Mouse (Mus musculus) neural tube, embryonic 15.5 days (tissue): ENCODE results near the gene Usp8. TPM values are rescaled to one million over a fixed set of nuclear protein-coding genes. Genes with fewer than 3 reads are reported as not detected.

Source experiments
- ATAC-seq: fragments of 200-750 bp; cut with Nextera tagmentation; 2 replicates; pipeline ENCODE4 v1.8.0; 2017; ENCODE audit warnings: mild to moderate bottlenecking, moderate TSS enrichment, moderate library complexity; ENCODE audit not compliant: low FRiP score
- H3K27ac ChIP-seq: fragments of 300-500 bp; sonication (generic); replicated peaks from 2 replicates; pipeline ENCODE4 v1.5.1; 2015; ENCODE audit warnings: mild to moderate bottlenecking, inconsistent platforms
- H3K27me3 ChIP-seq: fragments of 300-500 bp; sonication (generic); replicated peaks from 2 replicates; pipeline ENCODE4 v1.6.1; 2015; ENCODE audit warnings: inconsistent platforms
- H3K36me3 ChIP-seq: fragments of 300-500 bp; sonication (generic); 2 replicates; pipeline ENCODE4 v1.6.1; 2015; ENCODE audit warnings: inconsistent platforms
- H3K4me1 ChIP-seq: fragments of 300-500 bp; sonication (generic); 2 replicates; pipeline ENCODE4 v1.6.1; 2015; ENCODE audit warnings: inconsistent platforms
- H3K4me2 ChIP-seq: fragments of 300-500 bp; sonication (generic); 2 replicates; pipeline ENCODE4 v1.6.1; 2015; ENCODE audit warnings: inconsistent platforms, mild to moderate bottlenecking, moderate library complexity
- H3K4me3 ChIP-seq: fragments of 300-500 bp; sonication (generic); replicated peaks from 2 replicates; pipeline ENCODE4 v1.5.1; 2015; ENCODE audit warnings: mild to moderate bottlenecking, inconsistent platforms
- H3K9ac ChIP-seq: fragments of 300-500 bp; sonication (generic); replicated peaks from 2 replicates; pipeline ENCODE4 v1.6.1; 2015; ENCODE audit warnings: mild to moderate bottlenecking, inconsistent platforms
- H3K9me3 ChIP-seq: fragments of 300-500 bp; sonication (generic); replicated peaks from 2 replicates; pipeline ENCODE4 v1.6.1; 2016; ENCODE audit warnings: inconsistent platforms
- WGBS: fragments of 180-500 bp; shearing (Covaris S2); methylation state at CpG from one replicate; pipeline ENCODE4 v1.1.7; 2015; ENCODE audit warnings: mixed read lengths; 5-methylcytosine and 5-hydroxymethylcytosine counted together
- polyA plus RNA-seq: library from polyadenylated mRNA; unstranded; fragments of >200 nt; fragmentation: Nextera tagmentation; extraction: Ambion mirVana; gene quantifications from 2 replicates; pipeline ENCODE4 v1.2.1, GENCODE M21; 2015

Usp8 gene
- polyA plus RNA-seq, 1 experiment from 2014 or later: 30.1 TPM

- Histone ChIP-seq H3K27ac (no peak overlapping the region), H3K4me2 (no peak overlapping the region), H3K4me1 (no peaks in the 10 kb centered on the region), H3K9me3 (no peaks in the 10 kb centered on the region), H3K4me3 (no peak overlapping the region), H3K27me3 (no peaks in the 10 kb centered on the region), H3K36me3 (no peaks in the 10 kb centered on the region), H3K9ac (no peak overlapping the region)
- ATAC-seq: no peak
- 79% methylated on average over 3 of the region's 3 CpGs for WGBS
Observed at GRCm38 (mm10) chr2:126782433-126782832, 75.3 kb downstream of the Usp8 start.

- Histone ChIP-seq H3K9ac (no peak within 1 kb of the TSS), H3K36me3 (no peaks in the 10 kb centered on the region), H3K27me3 (no peaks in the 10 kb centered on the region), H3K9me3 (no peaks in the 10 kb centered on the region), H3K4me3 (no peak within 1 kb of the TSS), H3K4me1 (no peaks in the 10 kb centered on the region), H3K27ac (no peak within 1 kb of the TSS), H3K4me2 (no peak within 1 kb of the TSS)
- WGBS: 69% methylated on average over 4 of the region's 4 CpGs
- no peak for ATAC-seq
Observed at GRCm38 (mm10) chr2:126783370-126783769, 76.2 kb downstream of the Usp8 start, which contains the start of gene Usp50. TSS of gene Usp50 (minus strand) at chr2:126783470.

- Histone ChIP-seq H3K27me3 (no peaks in the 10 kb centered on the region), H3K4me1 (no peaks in the 10 kb centered on the region), H3K4me2 (no peak overlapping the region), H3K9me3 (no peaks in the 10 kb centered on the region), H3K27ac (no peak overlapping the region), H3K9ac (no peak overlapping the region), H3K36me3 (peaks cover 20% of the 10 kb centered on the region), H3K4me3 (no peak overlapping the region)
- WGBS: 59% methylated on average over 9 of the region's 9 CpGs
- ATAC-seq: no peak
Observed at GRCm38 (mm10) chr2:126787721-126788342, 80.7 kb downstream of the Usp8 start.

- Histone ChIP-seq H3K4me3 (no peak overlapping the region), H3K9me3 (no peaks in the 10 kb centered on the region), H3K27ac (no peak overlapping the region), H3K36me3 (peaks cover 43% of the 10 kb centered on the region), H3K4me2 (no peak overlapping the region), H3K4me1 (no peaks in the 10 kb centered on the region), H3K27me3 (no peaks in the 10 kb centered on the region), H3K9ac (no peak overlapping the region)
- ATAC-seq: no peak
- WGBS: 84% methylated on average over 5 of the region's 5 CpGs
Observed at GRCm38 (mm10) chr2:126792611-126793010, 85.5 kb downstream of the Usp8 start.

- H3K4me2 ChIP-seq: no peak overlapping the region
- ATAC-seq: no peak
- H3K27ac ChIP-seq: no peak overlapping the region
- H3K9me3 ChIP-seq: no peaks in the 10 kb centered on the region
- no peak overlapping the region for H3K4me3 ChIP-seq
- H3K36me3 ChIP-seq: peaks cover 58% of the 10 kb centered on the region
- WGBS: 90% methylated on average over 3 of the region's 3 CpGs
- H3K27me3 ChIP-seq: no peaks in the 10 kb centered on the region
- H3K4me1 ChIP-seq: no peaks in the 10 kb centered on the region
- H3K9ac ChIP-seq: no peak overlapping the region
Observed at GRCm38 (mm10) chr2:126795708-126796107, 88.6 kb downstream of the Usp8 start.

GRCm38 (mm10) chr2:126798455-126798854, 91.3 kb downstream of the Usp8 start:
- Histone ChIP-seq H3K4me2 (no peak overlapping the region), H3K4me3 (no peak overlapping the region), H3K27me3 (no peaks in the 10 kb centered on the region), H3K4me1 (no peaks in the 10 kb centered on the region), H3K9me3 (no peaks in the 10 kb centered on the region), H3K9ac (no peak overlapping the region), H3K27ac (no peak overlapping the region), H3K36me3 (peaks cover 52% of the 10 kb centered on the region)
- ATAC-seq: no peak
- WGBS: 85% methylated on average over 5 of the region's 5 CpGs

GRCm38 (mm10) chr2:126801980-126802379, 94.9 kb downstream of the Usp8 start:
- H3K4me3 ChIP-seq: no peak overlapping the region
- no peak for ATAC-seq
- no peak overlapping the region for H3K27ac ChIP-seq
- peaks cover 55% of the 10 kb centered on the region for H3K36me3 ChIP-seq
- H3K27me3 ChIP-seq: no peaks in the 10 kb centered on the region
- no peaks in the 10 kb centered on the region for H3K4me1 ChIP-seq
- no peak overlapping the region for H3K4me2 ChIP-seq
- no peak overlapping the region for H3K9ac ChIP-seq
- WGBS: 95% methylated on average over 3 of the region's 3 CpGs
- H3K9me3 ChIP-seq: no peaks in the 10 kb centered on the region

Other genes with a start within 250 kb of the Usp8 start
- 0.08 and 3.3 TPM in 2 replicates for gene Atp8b4, start 206.7 kb upstream of the Usp8 start, polyA plus RNA-seq
- 10.7 and 11.3 TPM in 2 replicates for gene Slc27a2, start 154.9 kb upstream of the Usp8 start, polyA plus RNA-seq
- gene Hdc, start 88.0 kb upstream of the Usp8 start, polyA plus RNA-seq: 1.3 and 2.1 TPM in 2 replicates
- 36.0 and 37.1 TPM in 2 replicates for gene Gabpb1, start 31.0 kb upstream of the Usp8 start, polyA plus RNA-seq
- gene Usp50, start 76.1 kb downstream of the Usp8 start, polyA plus RNA-seq: 2.1 and 2.6 TPM in 2 replicates
- 28.5 and 38.1 TPM in 2 replicates for gene Trpm7, start 168.9 kb downstream of the Usp8 start, polyA plus RNA-seq
- gene Sppl2a, start 225.9 kb downstream of the Usp8 start, polyA plus RNA-seq: 30.7 and 44.1 TPM in 2 replicates